Mouse (Mus musculus) C2C12 (cell line): ENCODE measurements around the gene Olfr1034. TPM values are rescaled to one million over a fixed set of nuclear protein-coding genes. Genes with fewer than 3 reads are reported as not detected.
"Not testable (repeated sequence)": the region's sequence is repeated elsewhere in the genome, so short reads cannot be mapped to it uniquely, and the experiment has no call there.

Source experiments
- H3K27me3 ChIP-seq: one replicate; pipeline ENCODE4 v1.6.1; 2011; ENCODE audit not compliant: control insufficient read depth, insufficient read depth, insufficient read length
- H3K36me3 ChIP-seq: one replicate; pipeline ENCODE4 v1.6.1; 2011; ENCODE audit not compliant: control insufficient read depth, insufficient read depth
- H3K4me3 ChIP-seq: one replicate; pipeline ENCODE4 v1.5.1; 2011; ENCODE audit warnings: mild to moderate bottlenecking, control low read depth; ENCODE audit not compliant: poor library complexity, insufficient read depth, severe bottlenecking
- H3K79me2 ChIP-seq: one replicate; pipeline ENCODE4 v1.6.1; 2011; ENCODE audit not compliant: control insufficient read depth, insufficient read depth
- H3K79me3 ChIP-seq: one replicate; pipeline ENCODE4 v1.6.1; 2011; ENCODE audit warnings: low read depth, control low read depth
- H3ac ChIP-seq: one replicate; pipeline ENCODE3; 2011; ENCODE audit warnings: low read depth; ENCODE audit not compliant: control insufficient read depth, insufficient read length
- CEBPB ChIP-seq: IDR thresholded peaks from one replicate; pipeline ENCODE4 v1.6.1; 2011; ENCODE audit warnings: low read depth, mild to moderate bottlenecking, control low read depth, moderate library complexity
- CTCF ChIP-seq: IDR thresholded peaks from one replicate; pipeline ENCODE4 v1.5.1; 2011; ENCODE audit not compliant: control insufficient read depth, insufficient read depth, insufficient read length
- FOSL1 ChIP-seq: IDR thresholded peaks from one replicate; pipeline ENCODE4 v1.8.0; 2011; ENCODE audit warnings: mild to moderate bottlenecking, low read length; ENCODE audit not compliant: poor library complexity, insufficient read depth, severe bottlenecking
- MAX ChIP-seq: IDR thresholded peaks from one replicate; pipeline ENCODE4 v1.6.1; 2011; ENCODE audit warnings: mild to moderate bottlenecking, control low read depth
- MYOD1 ChIP-seq: IDR thresholded peaks from one replicate; pipeline ENCODE4 v1.6.1; 2011; ENCODE audit warnings: low read depth; ENCODE audit not compliant: control insufficient read depth, insufficient read length
- MYOG ChIP-seq: IDR thresholded peaks from one replicate; pipeline ENCODE4 v1.6.1; 2011; ENCODE audit not compliant: control insufficient read depth, insufficient read length; ENCODE audit errors: extremely low read depth
- USF1 ChIP-seq: IDR thresholded peaks from one replicate; pipeline ENCODE4 v1.6.1; 2011; ENCODE audit warnings: low read depth, mild to moderate bottlenecking, control low read depth, moderate library complexity
- long read RNA-seq, 2 experiments: library from polyadenylated mRNA; unstranded; transcript quantifications; one replicate each; pipeline ENCODE4 v2.0.0; 2019 to 2020
- polyA plus RNA-seq: library from polyadenylated mRNA; unstranded; fragments of >200 nt; fragmentation: generic; extraction: Trizol; gene quantifications from one replicate; pipeline ENCODE4 v1.2.1, GENCODE M21; 2012; ENCODE audit warnings: missing spikeins

Olfr1034 gene
- polyA plus RNA-seq, result not detected
- long read RNA-seq, experiment 1, result 0 reads
- long read RNA-seq, experiment 2, result 0 reads

DNA sequence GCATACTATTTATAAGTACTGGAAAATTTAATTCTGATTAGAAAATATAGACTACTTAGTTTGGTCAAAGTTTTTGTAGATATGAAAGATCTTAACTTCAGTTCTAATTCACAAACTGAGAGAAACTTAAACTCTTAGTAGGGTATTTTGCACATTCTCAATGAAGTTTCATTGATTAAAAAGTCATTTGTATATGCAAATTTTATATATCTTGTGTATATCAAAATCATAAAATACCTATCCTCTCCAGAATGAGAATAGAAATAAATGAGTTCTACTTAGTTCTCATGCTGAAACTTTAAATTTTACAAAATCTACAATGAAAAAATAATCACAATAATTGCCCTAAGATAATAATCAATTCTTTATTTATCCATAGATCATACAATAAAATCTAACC, at the start of gene Olfr1034:
TSS of gene Olfr1034 (plus strand) at position 301 of the 400 bp plus-strand sequence.
- no peaks in the 10 kb centered on the region for H3K27me3 ChIP-seq
- no peak within 1 kb of the TSS for H3K4me3 ChIP-seq
- no peak for TF ChIP-seq MYOD1
- no peak for TF ChIP-seq MAX
- TF ChIP-seq MYOG, result no peak
- no peak for TF ChIP-seq CEBPB
- no peak for TF ChIP-seq CTCF
- TF ChIP-seq FOSL1, result no peak
- no peak for TF ChIP-seq USF1
- no peaks in the 10 kb centered on the region for H3K36me3 ChIP-seq
- H3K79me2 ChIP-seq, result no peaks in the 10 kb centered on the region
- H3K79me3 ChIP-seq, result no peaks in the 10 kb centered on the region
- no peak within 1 kb of the TSS for H3ac ChIP-seq

GRCm38 (mm10) chr2:86005240-86005639, 40.4 kb upstream of the Olfr1034 start, which contains the start of gene Olfr1032:
Gene Olfr1032 (plus strand): TSS chr2:86005540.
- no peaks in the 10 kb centered on the region for H3K79me2 ChIP-seq
- no peaks in the 10 kb centered on the region for H3K27me3 ChIP-seq
- no peaks in the 10 kb centered on the region for H3K36me3 ChIP-seq
- no peak within 1 kb of the TSS for H3ac ChIP-seq
- H3K4me3 ChIP-seq, result no peak within 1 kb of the TSS
- no peak for TF ChIP-seq CEBPB
- TF ChIP-seq USF1, result no peak
- no peak for TF ChIP-seq CTCF
- no peak for TF ChIP-seq MYOD1
- TF ChIP-seq MAX, result no peak
- no peak for TF ChIP-seq MYOG
- TF ChIP-seq FOSL1, result no peak
- no peaks in the 10 kb centered on the region for H3K79me3 ChIP-seq

DNA sequence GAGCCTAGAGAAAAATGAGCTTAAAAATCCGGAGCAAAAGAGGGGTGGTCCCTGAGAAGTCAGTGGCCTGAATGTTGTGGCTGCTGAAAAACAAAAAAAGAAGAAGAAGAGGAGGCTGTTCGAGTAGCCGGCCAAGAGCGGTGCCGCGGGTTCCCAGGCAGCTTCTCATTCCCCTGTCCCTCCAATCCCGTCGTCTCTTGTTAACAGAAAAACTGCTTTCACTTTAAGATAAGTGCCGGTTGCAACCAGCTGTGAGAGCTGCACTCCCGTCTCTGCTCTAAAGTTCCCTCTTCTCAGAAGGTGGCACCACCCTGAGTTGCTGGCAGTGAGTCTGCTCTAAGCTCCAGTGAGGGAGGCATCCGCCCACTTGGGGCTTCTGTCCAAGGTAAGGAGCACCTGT, 25.3 kb upstream of the Olfr1034 start, which contains the start of gene Olfr1033:
TSS of gene Olfr1033 (plus strand) at position 228 of the 400 bp plus-strand sequence.
- not testable (repeated sequence) for H3K36me3 ChIP-seq, H3K79me2 ChIP-seq, H3ac ChIP-seq, H3K27me3 ChIP-seq, H3K79me3 ChIP-seq, H3K4me3 ChIP-seq

DNA sequence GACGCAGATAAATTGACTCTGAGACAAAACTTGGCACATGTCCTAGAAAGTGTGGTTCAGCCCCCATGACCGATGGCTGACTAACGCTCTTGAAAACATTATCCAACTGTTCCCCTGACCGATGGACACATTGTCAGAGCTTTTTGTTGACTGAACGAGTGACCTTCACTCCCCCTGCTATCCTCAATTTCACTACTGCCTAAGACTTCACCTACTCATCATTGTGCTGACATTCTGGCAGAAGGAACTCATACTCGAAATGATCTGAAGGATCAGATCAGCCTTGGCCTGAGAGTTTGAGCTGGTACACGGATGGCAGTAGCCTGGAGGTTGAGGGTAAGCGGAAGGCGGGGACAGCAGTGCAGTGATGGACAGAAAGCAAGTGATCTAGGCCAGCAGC, 24.1 kb upstream of the Olfr1034 start:
- H3K27me3 ChIP-seq, H3K36me3 ChIP-seq, H3ac ChIP-seq, H3K79me3 ChIP-seq, H3K4me3 ChIP-seq, H3K79me2 ChIP-seq: not testable (repeated sequence)

- not testable (repeated sequence) for H3ac ChIP-seq, H3K4me3 ChIP-seq, H3K79me2 ChIP-seq, H3K79me3 ChIP-seq, H3K27me3 ChIP-seq, H3K36me3 ChIP-seq
Measured at GRCm38 (mm10) chr2:86050777-86051176, 5.1 kb downstream of the Olfr1034 start.

DNA sequence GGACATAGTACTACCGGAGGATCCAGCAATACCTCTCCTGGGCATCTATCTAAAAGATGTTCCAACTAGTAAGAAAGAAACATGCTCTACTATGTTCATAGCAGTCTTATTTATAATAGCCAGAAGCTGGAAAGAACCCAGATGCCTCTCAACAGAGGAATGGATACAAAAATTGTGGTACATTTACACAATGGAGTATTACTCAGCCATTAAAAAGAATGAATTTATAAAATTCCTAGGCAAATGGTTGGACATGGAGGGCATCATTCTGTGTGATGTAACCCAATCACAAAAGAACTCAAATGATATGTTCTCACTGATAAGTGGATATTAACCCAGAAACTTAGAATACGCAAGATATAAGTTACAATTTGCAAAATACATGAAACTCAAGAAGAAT, 18.1 kb downstream of the Olfr1034 start:
- H3K27me3 ChIP-seq, H3K4me3 ChIP-seq, H3K79me2 ChIP-seq, H3K79me3 ChIP-seq, H3ac ChIP-seq, H3K36me3 ChIP-seq: not testable (repeated sequence)

DNA sequence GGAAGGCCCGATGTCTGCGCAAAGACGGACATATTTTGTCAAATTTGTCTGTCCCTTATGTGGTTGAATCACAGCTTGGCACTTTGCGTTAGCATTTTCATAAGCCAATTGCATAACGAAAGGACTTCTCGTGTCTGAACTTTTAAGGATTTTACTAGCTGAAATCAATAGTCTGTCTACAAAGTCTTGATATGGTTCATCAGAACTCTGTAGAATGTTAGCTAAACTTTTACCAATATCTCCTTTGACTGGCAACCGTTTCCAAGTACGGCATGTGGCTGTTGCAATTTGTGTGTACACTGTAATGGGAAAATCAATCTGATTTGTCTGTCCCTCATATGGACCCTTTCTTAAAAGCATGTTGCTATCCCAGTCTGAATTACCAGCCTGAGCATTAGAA, 24.5 kb downstream of the Olfr1034 start:
- no peak overlapping the region for H3K4me3 ChIP-seq
- no peaks in the 10 kb centered on the region for H3K79me2 ChIP-seq
- H3K79me3 ChIP-seq, result no peaks in the 10 kb centered on the region
- no peak for TF ChIP-seq USF1
- TF ChIP-seq CTCF, result no peak
- no peak for TF ChIP-seq CEBPB
- no peak for TF ChIP-seq MAX
- TF ChIP-seq MYOD1, result no peak
- no peak for TF ChIP-seq FOSL1
- TF ChIP-seq MYOG, result no peak
- H3ac ChIP-seq, result no peak overlapping the region
- no peaks in the 10 kb centered on the region for H3K27me3 ChIP-seq
- H3K36me3 ChIP-seq, result no peaks in the 10 kb centered on the region

DNA sequence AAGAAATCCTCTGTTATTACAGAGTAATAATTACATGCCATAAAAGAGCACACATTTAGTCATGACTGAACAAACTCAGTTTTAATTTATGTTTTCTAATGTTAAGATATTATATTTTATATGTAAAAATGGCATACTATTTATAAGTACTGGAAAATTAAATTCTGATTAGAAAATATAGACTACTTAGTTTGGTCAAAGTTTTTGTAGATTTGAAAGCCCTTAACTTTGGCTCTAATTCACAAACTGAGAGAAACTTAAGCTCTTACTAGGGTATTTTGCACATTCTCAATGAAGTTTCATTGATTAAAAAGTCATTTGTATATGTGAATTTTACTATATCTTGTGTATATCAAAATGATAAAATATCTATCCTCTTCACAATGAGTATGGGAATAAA, 28.0 kb downstream of the Olfr1034 start, which contains the start of gene Olfr1036:
TSS of gene Olfr1036 (plus strand) at position 301 of the 400 bp plus-strand sequence.
- H3ac ChIP-seq, H3K4me3 ChIP-seq, H3K79me2 ChIP-seq, H3K36me3 ChIP-seq, H3K79me3 ChIP-seq, H3K27me3 ChIP-seq: not testable (repeated sequence)

GRCm38 (mm10) chr2:86080478-86080877, 34.8 kb downstream of the Olfr1034 start:
- not testable (repeated sequence) for H3K79me3 ChIP-seq, H3K36me3 ChIP-seq, H3K4me3 ChIP-seq, H3K27me3 ChIP-seq, H3K79me2 ChIP-seq, H3ac ChIP-seq
